Mouse (Mus musculus) heart, embryonic 13.5 days (tissue): Measurements from ENCODE around the gene Scgb1b27. TPM values are rescaled to one million over a fixed set of nuclear protein-coding genes. Genes with fewer than 3 reads are reported as not detected.
"Not testable (repeated sequence)": the region's sequence is repeated elsewhere in the genome, so short reads cannot be mapped to it uniquely, and the experiment has no call there.

Experiments
- ATAC-seq: fragments of 200-750 bp; cut with Nextera tagmentation; 2 replicates; pipeline ENCODE4 v1.8.0; 2017; ENCODE audit warnings: moderate TSS enrichment; ENCODE audit not compliant: insufficient number of reproducible peaks, low FRiP score, low TSS enrichment; ENCODE audit errors: extremely low read depth
- H3K27ac ChIP-seq: fragments of 300-500 bp; sonication (generic); replicated peaks from 2 replicates; pipeline ENCODE4 v1.5.1; 2015; ENCODE audit warnings: moderate library complexity, mild to moderate bottlenecking, inconsistent platforms
- H3K27me3 ChIP-seq: fragments of 300-500 bp; sonication (generic); replicated peaks from 2 replicates; pipeline ENCODE4 v1.6.1; 2015; ENCODE audit warnings: mild to moderate bottlenecking, inconsistent platforms
- H3K36me3 ChIP-seq: fragments of 300-500 bp; sonication (generic); 2 replicates; pipeline ENCODE4 v1.6.1; 2015; ENCODE audit warnings: mild to moderate bottlenecking, inconsistent platforms
- H3K4me1 ChIP-seq: fragments of 300-500 bp; sonication (generic); 2 replicates; pipeline ENCODE4 v1.6.1; 2015; ENCODE audit warnings: inconsistent platforms
- H3K4me2 ChIP-seq: fragments of 300-500 bp; sonication (generic); 2 replicates; pipeline ENCODE4 v1.6.1; 2015; ENCODE audit warnings: inconsistent platforms, mild to moderate bottlenecking, moderate library complexity
- H3K4me3 ChIP-seq: fragments of 300-500 bp; sonication (generic); 2 replicates; pipeline ENCODE4 v1.5.1; 2015; ENCODE audit warnings: moderate library complexity, mild to moderate bottlenecking, inconsistent platforms
- H3K9ac ChIP-seq: fragments of 300-500 bp; sonication (generic); 2 replicates; pipeline ENCODE4 v1.6.1; 2015; ENCODE audit warnings: inconsistent platforms, mild to moderate bottlenecking, moderate library complexity
- H3K9me3 ChIP-seq: fragments of 300-500 bp; sonication (generic); 2 replicates; pipeline ENCODE4 v1.6.1; 2016; ENCODE audit warnings: inconsistent platforms
- WGBS: fragments of 180-500 bp; shearing (Covaris S2); methylation state at CpG from one replicate; pipeline ENCODE4 v1.1.7; 2015; ENCODE audit warnings: mixed read lengths; 5-methylcytosine and 5-hydroxymethylcytosine counted together
- polyA plus RNA-seq: library from polyadenylated mRNA; unstranded; fragments of >200 nt; fragmentation: Nextera tagmentation; extraction: Ambion mirVana; gene quantifications from 2 replicates; pipeline ENCODE4 v1.2.1, GENCODE M21; 2015

The Scgb1b27 gene
- not detected in 2 replicates for polyA plus RNA-seq

- H3K27me3 ChIP-seq, ATAC-seq, H3K27ac ChIP-seq, H3K9ac ChIP-seq, H3K4me2 ChIP-seq, H3K36me3 ChIP-seq, H3K4me1 ChIP-seq, H3K4me3 ChIP-seq: not testable (repeated sequence)
- peaks cover 43% of the 10 kb centered on the region for H3K9me3 ChIP-seq
- 71% methylated on average over 1 of the region's 1 CpGs for WGBS
Measured at GRCm38 (mm10) chr7:34021183-34021582, at the start of gene Scgb1b27. Gene Scgb1b27, plus strand, starts transcription at chr7:34021483.

GRCm38 (mm10) chr7:33982281-33982680 is 39.0 kb upstream of the Scgb1b27 start:
- not testable (repeated sequence) for ATAC-seq, H3K27me3 ChIP-seq, H3K4me1 ChIP-seq, H3K9ac ChIP-seq, H3K9me3 ChIP-seq, H3K36me3 ChIP-seq, H3K4me3 ChIP-seq, H3K27ac ChIP-seq, H3K4me2 ChIP-seq
- 31% methylated on average over 8 of the region's 9 CpGs for WGBS

GRCm38 (mm10) chr7:34013842-34014241 is 7.4 kb upstream of the Scgb1b27 start, which contains the start of gene Scgb2b27:
Gene Scgb2b27, minus strand, starts transcription at chr7:34013942.
- Histone ChIP-seq H3K9ac (no peak within 1 kb of the TSS), H3K4me1 (no peaks in the 10 kb centered on the region), H3K4me3 (no peak within 1 kb of the TSS), H3K4me2 (no peak within 1 kb of the TSS), H3K36me3 (no peaks in the 10 kb centered on the region), H3K27ac (no peak within 1 kb of the TSS), H3K9me3 (peaks cover 50% of the 10 kb centered on the region), H3K27me3 (no peaks in the 10 kb centered on the region)
- ATAC-seq = no peak
- WGBS = 60% methylated on average over 4 of the region's 4 CpGs

GRCm38 (mm10) chr7:34025641-34026040 is 4.4 kb downstream of the Scgb1b27 start:
- Histone ChIP-seq H3K27ac (no peak overlapping the region), H3K4me2 (no peak overlapping the region), H3K4me1 (no peaks in the 10 kb centered on the region), H3K4me3 (no peak overlapping the region), H3K9ac (no peak overlapping the region), H3K36me3 (no peaks in the 10 kb centered on the region), H3K27me3 (no peaks in the 10 kb centered on the region), H3K9me3 (peaks cover 56% of the 10 kb centered on the region)
- no peak for ATAC-seq
- 80% methylated on average over 4 of the region's 4 CpGs for WGBS

DNA sequence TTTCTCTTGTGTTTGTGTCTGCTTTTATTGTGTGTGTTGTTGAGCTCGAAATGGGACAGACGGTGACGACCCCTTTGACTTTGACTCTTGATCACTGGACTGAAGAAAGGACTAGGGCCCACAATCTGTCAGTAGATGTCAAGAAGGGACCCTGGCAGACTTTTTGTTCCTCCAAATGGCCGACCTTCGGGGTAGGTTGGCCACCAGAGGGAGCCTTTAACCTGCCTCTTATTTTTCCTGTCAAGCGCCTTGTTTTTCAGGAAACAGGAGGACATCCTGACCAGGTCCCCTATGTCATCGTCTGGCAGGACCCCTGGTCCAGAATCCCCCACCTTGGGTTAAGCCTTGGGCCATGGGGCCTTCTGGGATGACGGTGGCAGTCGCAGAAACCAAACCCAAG is 5.9 kb downstream of the Scgb1b27 start:
- not testable (repeated sequence) for H3K4me2 ChIP-seq, H3K9ac ChIP-seq, H3K27ac ChIP-seq, H3K4me1 ChIP-seq, H3K27me3 ChIP-seq, H3K4me3 ChIP-seq, H3K36me3 ChIP-seq, ATAC-seq
- H3K9me3 ChIP-seq = peaks cover 53% of the 10 kb centered on the region
- WGBS = 70% methylated on average over 9 of the region's 9 CpGs

- H3K4me1 ChIP-seq = no peaks in the 10 kb centered on the region
- no peaks in the 10 kb centered on the region for H3K36me3 ChIP-seq
- H3K9me3 ChIP-seq = peaks cover 62% of the 10 kb centered on the region
- no peak overlapping the region for H3K4me3 ChIP-seq
- no peak overlapping the region for H3K27ac ChIP-seq
- H3K27me3 ChIP-seq = no peaks in the 10 kb centered on the region
- H3K4me2 ChIP-seq = no peak overlapping the region
- 85% methylated on average over 11 of the region's 11 CpGs for WGBS
- no peak for ATAC-seq
- H3K9ac ChIP-seq = no peak overlapping the region
Measured at GRCm38 (mm10) chr7:34030026-34030425, 8.7 kb downstream of the Scgb1b27 start.

DNA sequence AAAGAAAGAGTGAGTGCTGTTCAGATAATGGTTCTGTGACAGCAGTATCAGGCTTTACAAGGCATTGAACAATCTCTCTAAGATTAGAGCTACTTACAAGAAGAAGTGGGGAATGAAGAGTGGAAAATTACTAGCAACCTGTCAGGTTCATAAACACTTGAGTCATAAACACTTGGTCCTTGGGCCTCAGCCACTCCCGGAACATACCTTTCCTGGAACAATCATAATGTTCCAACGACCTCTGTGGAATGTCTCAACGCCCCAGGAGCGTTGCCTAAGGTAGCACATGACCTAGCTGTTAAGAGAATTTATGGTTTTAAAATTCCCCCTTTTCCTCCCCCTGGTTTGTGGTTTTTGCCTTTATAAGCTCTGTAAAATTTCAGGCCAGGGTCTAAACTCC is 13.3 kb downstream of the Scgb1b27 start:
- H3K9ac ChIP-seq, H3K27ac ChIP-seq, H3K4me1 ChIP-seq, H3K36me3 ChIP-seq, H3K27me3 ChIP-seq, H3K4me3 ChIP-seq, ATAC-seq, H3K4me2 ChIP-seq: not testable (repeated sequence)
- WGBS = 77% methylated on average over 4 of the region's 4 CpGs
- H3K9me3 ChIP-seq = peaks cover 53% of the 10 kb centered on the region

DNA sequence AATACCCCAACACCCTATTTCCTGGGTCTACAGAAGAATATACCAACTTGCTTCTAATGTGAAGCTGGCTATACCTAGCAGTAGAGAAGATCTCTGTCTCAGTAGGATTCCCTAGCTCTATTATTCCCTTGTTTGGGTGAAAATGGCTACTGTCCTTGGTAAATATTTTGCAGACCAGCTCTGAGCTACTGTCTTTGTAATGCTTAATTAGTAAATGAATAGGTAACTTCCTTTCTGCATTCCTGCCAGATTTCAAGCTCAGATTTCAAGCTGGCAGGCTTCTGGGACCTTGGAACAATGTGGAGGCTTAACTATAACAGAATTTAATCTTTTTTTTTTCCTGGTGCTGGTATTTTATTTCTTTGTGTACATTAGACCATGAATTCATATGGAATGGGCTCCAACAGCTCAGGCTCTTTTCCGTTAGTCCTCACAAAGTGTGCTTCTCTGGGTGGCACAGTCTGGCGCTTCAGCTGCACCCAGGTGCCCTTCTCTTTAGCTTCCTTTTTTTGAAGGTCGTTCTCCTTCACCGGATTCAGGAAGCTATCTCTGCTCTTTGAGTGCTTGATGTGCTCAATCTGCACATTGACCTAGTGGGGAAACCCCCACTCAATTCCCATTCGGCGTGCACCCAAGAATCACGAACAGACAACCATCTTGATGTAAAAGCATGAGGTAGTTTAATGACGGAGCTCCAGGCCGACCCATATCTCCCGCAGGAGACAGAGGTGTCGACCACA is 15.0 kb downstream of the Scgb1b27 start:
- not testable (repeated sequence) for H3K4me3 ChIP-seq, H3K4me1 ChIP-seq, ATAC-seq, H3K4me2 ChIP-seq, H3K27ac ChIP-seq, H3K9ac ChIP-seq, H3K36me3 ChIP-seq, H3K27me3 ChIP-seq
- 83% methylated on average over 11 of the region's 11 CpGs for WGBS
- peaks cover 47% of the 10 kb centered on the region for H3K9me3 ChIP-seq

DNA sequence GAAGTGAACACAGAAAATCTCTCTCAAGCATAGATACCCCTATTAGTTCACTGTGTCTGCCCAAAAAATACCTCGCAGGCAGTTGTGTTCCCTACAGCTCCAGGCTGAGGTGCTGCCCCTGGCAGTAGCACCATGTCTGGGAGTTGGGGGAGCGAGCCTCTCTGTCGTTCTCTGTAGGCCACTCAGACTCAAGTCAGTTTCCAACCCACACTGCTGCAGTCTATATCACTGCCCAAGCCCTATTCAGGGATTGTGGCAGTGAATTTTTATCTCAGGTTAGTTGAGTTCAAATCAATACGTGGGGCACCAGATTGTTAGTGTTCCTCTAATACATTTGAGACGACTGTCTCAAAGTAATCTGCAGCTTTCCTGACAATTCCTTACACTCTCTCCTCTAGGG is 46.8 kb downstream of the Scgb1b27 start:
- H3K27me3 ChIP-seq, H3K4me3 ChIP-seq, H3K27ac ChIP-seq, H3K4me1 ChIP-seq, H3K9me3 ChIP-seq, H3K9ac ChIP-seq, ATAC-seq, H3K36me3 ChIP-seq, H3K4me2 ChIP-seq: not testable (repeated sequence)
- 65% methylated on average over 5 of the region's 5 CpGs for WGBS

Other genes starting within 250 kb of the Scgb1b27 start
- gene Scgb2b26, start 76.4 kb upstream of the Scgb1b27 start, polyA plus RNA-seq = not detected in 2 replicates
- not detected in 2 replicates for gene Scgb2b27, start 7.5 kb upstream of the Scgb1b27 start, polyA plus RNA-seq
- not detected in 2 replicates for gene Scgb1b30, start 73.9 kb downstream of the Scgb1b27 start, polyA plus RNA-seq
- 4.0 and 5.1 TPM in 2 replicates for gene Wtip, start 111.8 kb downstream of the Scgb1b27 start, polyA plus RNA-seq
- gene Uba2, start 148.1 kb downstream of the Scgb1b27 start, polyA plus RNA-seq = 111 and 114 TPM in 2 replicates
- gene Pdcd2l, start 175.2 kb downstream of the Scgb1b27 start, polyA plus RNA-seq = 53.3 and 53.8 TPM in 2 replicates
- 702 and 751 TPM in 2 replicates for gene Gpi1, start 208.9 kb downstream of the Scgb1b27 start, polyA plus RNA-seq
- gene Gm6096, start 229.6 kb downstream of the Scgb1b27 start, polyA plus RNA-seq = 0.37 TPM in 1 of 2 replicates, not detected in the other